Mouse (Mus musculus) midbrain, postnatal 0 days (tissue): ENCODE data around the gene Fuk. TPM values are rescaled to one million over a fixed set of nuclear protein-coding genes. Genes with fewer than 3 reads are reported as not detected.
"Not testable (repeated sequence)": the region's sequence is repeated elsewhere in the genome, so short reads cannot be mapped to it uniquely, and the experiment has no call there.

Source experiments
- ATAC-seq: fragments of 200-750 bp; cut with Nextera tagmentation; 2 replicates; pipeline ENCODE4 v1.8.0; 2017; ENCODE audit warnings: moderate number of reproducible peaks, mild to moderate bottlenecking, moderate TSS enrichment, moderate library complexity; ENCODE audit not compliant: low FRiP score
- DNase-seq: peaks from one replicate; pipeline ENCODE4 v3.0.0-alpha.2; 2015; ENCODE audit warnings: low spot score
- H3K27ac ChIP-seq: fragments of 300-500 bp; sonication (generic); 2 replicates; pipeline ENCODE4 v1.5.1; 2014; ENCODE audit warnings: low read depth, mild to moderate bottlenecking, low read length, mixed read lengths
- H3K27me3 ChIP-seq: fragments of 300-500 bp; sonication (generic); 2 replicates; pipeline ENCODE4 v1.6.1; 2014; ENCODE audit warnings: low read length, control low read depth, mixed read lengths; ENCODE audit not compliant: insufficient read depth
- H3K36me3 ChIP-seq: fragments of 300-500 bp; sonication (generic); 2 replicates; pipeline ENCODE4 v1.6.1; 2014; ENCODE audit warnings: low read length, control low read depth, mixed read lengths; ENCODE audit not compliant: insufficient read depth
- H3K4me1 ChIP-seq: fragments of 300-500 bp; sonication (generic); 2 replicates; pipeline ENCODE4 v1.6.1; 2014; ENCODE audit warnings: mild to moderate bottlenecking, control low read depth, antibody characterized with exemption, low read length, mixed read lengths; ENCODE audit not compliant: insufficient read depth
- H3K4me2 ChIP-seq: fragments of 300-500 bp; sonication (generic); 2 replicates; pipeline ENCODE4 v1.6.1; 2014; ENCODE audit warnings: low read depth, mild to moderate bottlenecking, low read length, mixed read lengths; ENCODE audit not compliant: poor library complexity, severe bottlenecking
- H3K4me3 ChIP-seq: fragments of 300-500 bp; sonication (generic); 2 replicates; pipeline ENCODE4 v1.5.1; 2014; ENCODE audit warnings: low read depth, mild to moderate bottlenecking, low read length, moderate library complexity
- H3K9ac ChIP-seq: fragments of 300-500 bp; sonication (generic); replicated peaks from 2 replicates; pipeline ENCODE4 v1.6.1; 2014; ENCODE audit warnings: mild to moderate bottlenecking, low read length, moderate library complexity, mixed read lengths; ENCODE audit not compliant: poor library complexity, severe bottlenecking
- H3K9me3 ChIP-seq: fragments of 300-500 bp; sonication (generic); 2 replicates; pipeline ENCODE4 v1.6.1; 2016; ENCODE audit warnings: low read length, control low read depth
- CTCF ChIP-seq: IDR thresholded peaks from 2 replicates; pipeline ENCODE4 v1.5.1; 2016; ENCODE audit warnings: antibody characterized with exemption, mild to moderate bottlenecking
- WGBS: fragments of 180-500 bp; shearing (Covaris S2); extraction: QIAGEN DNeasy Blood & Tissue Kit; methylation state at CpG from one replicate; pipeline ENCODE4 v1.1.7; 2014; 5-methylcytosine and 5-hydroxymethylcytosine counted together
- polyA plus RNA-seq: library from polyadenylated mRNA; unstranded; fragments of >200 nt; fragmentation: Nextera tagmentation; extraction: Ambion mirVana; gene quantifications from 2 replicates; pipeline ENCODE4 v1.2.1, GENCODE M21; 2015
- total RNA-seq: library from RNA; depleted of rRNA; stranded (reverse); fragments of >200 nt; gene quantifications from 2 replicates; pipeline ENCODE4 v1.2.3, GENCODE M21; 2014

Gene Fuk
- total and polyA plus RNA-seq, 2 experiments from 2014 or later: 4.4 to 15.5 TPM

- H3K4me1 ChIP-seq: no peaks in the 10 kb centered on the region
- H3K9ac ChIP-seq: no peak overlapping the region
- peaks cover 48% of the 10 kb centered on the region for H3K36me3 ChIP-seq
- H3K4me3 ChIP-seq: no peak overlapping the region
- DNase-seq (no peak), ATAC-seq (no peak)
- H3K27ac ChIP-seq: no peak overlapping the region
- H3K4me2 ChIP-seq: no peak overlapping the region
- 91% methylated on average over 3 of the region's 3 CpGs for WGBS
- H3K9me3 ChIP-seq: no peaks in the 10 kb centered on the region
- TF ChIP-seq CTCF: no peak
- no peaks in the 10 kb centered on the region for H3K27me3 ChIP-seq
Observed at GRCm38 (mm10) chr8:110886634-110887033, 15.7 kb downstream of the Fuk start.

DNA sequence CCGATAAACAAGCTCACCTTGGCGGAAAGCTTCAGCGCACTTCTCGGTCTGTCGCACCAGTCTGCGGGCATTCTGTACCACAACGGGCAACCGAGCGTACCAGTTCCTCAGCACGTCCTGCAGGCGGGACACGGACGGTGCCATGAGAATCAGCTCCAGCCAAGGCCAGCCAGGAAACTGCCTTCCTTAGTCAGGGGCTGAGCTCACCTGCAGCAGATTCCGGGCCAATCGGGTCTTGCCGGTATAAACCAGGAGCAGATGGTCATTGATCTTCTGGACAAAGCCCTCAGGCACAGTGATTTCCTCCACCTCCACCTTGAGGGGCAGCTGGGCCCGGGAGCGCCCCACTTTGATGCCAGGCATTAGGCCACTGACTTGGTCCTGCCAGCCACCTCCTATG lies 18.5 kb downstream of the Fuk start:
- no peaks in the 10 kb centered on the region for H3K4me1 ChIP-seq
- H3K4me2 ChIP-seq: no peak overlapping the region
- H3K36me3 ChIP-seq: peaks cover 59% of the 10 kb centered on the region
- no peak for TF ChIP-seq CTCF
- no peak overlapping the region for H3K9ac ChIP-seq
- no peak overlapping the region for H3K4me3 ChIP-seq
- H3K9me3 ChIP-seq: no peaks in the 10 kb centered on the region
- no peaks in the 10 kb centered on the region for H3K27me3 ChIP-seq
- no peak overlapping the region for H3K27ac ChIP-seq
- ATAC-seq (no peak), DNase-seq (no peak)
- WGBS: 94% methylated on average over 18 of the region's 18 CpGs

- DNase-seq: no peak
- no peak overlapping the region for H3K4me2 ChIP-seq
- H3K27ac ChIP-seq: no peak overlapping the region
- WGBS: 93% methylated on average over 10 of the region's 10 CpGs
- no peak for ATAC-seq
- H3K27me3 ChIP-seq: no peaks in the 10 kb centered on the region
- H3K9me3 ChIP-seq: no peaks in the 10 kb centered on the region
- H3K36me3 ChIP-seq: peaks cover 65% of the 10 kb centered on the region
- H3K4me1 ChIP-seq: no peaks in the 10 kb centered on the region
- TF ChIP-seq CTCF: no peak
- no peak overlapping the region for H3K4me3 ChIP-seq
- H3K9ac ChIP-seq: no peak overlapping the region
Observed at GRCm38 (mm10) chr8:110881741-110882310, 20.5 kb downstream of the Fuk start.

DNA sequence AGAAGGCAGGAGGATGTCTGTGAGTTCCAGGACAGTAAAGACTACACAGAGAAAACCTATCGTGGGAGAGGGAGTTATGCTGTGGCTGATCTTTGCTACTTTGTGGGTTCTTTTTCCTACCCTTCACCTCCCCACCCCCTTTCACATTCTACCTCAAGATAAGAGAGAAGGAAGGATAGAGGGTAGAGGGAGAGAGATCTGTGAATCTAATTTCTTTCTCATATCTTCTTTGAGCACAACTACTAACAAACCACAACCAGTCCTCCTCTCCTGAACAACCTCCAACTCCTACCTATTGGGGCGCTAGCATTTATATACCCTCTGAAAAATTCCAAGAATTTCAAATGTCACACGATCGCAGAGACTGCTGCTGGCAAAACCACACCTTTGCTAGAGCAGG lies 24.4 kb downstream of the Fuk start:
- no peak overlapping the region for H3K27ac ChIP-seq
- DNase-seq (no peak), ATAC-seq (no peak)
- H3K27me3 ChIP-seq: no peaks in the 10 kb centered on the region
- TF ChIP-seq CTCF: no peak
- H3K36me3 ChIP-seq: peaks cover 57% of the 10 kb centered on the region
- no peak overlapping the region for H3K9ac ChIP-seq
- 97% methylated on average over 4 of the region's 4 CpGs for WGBS
- H3K4me3 ChIP-seq: no peak overlapping the region
- no peaks in the 10 kb centered on the region for H3K4me1 ChIP-seq
- H3K4me2 ChIP-seq: no peak overlapping the region
- no peaks in the 10 kb centered on the region for H3K9me3 ChIP-seq

GRCm38 (mm10) chr8:110870501-110870900 lies 31.8 kb downstream of the Fuk start:
- TF ChIP-seq CTCF: no peak
- ATAC-seq (no peak), DNase-seq (no peak)
- H3K27me3 ChIP-seq: no peaks in the 10 kb centered on the region
- H3K9me3 ChIP-seq: no peaks in the 10 kb centered on the region
- H3K4me1 ChIP-seq: no peaks in the 10 kb centered on the region
- H3K27ac ChIP-seq: no peak overlapping the region
- H3K36me3 ChIP-seq: peaks cover 71% of the 10 kb centered on the region
- 94% methylated on average over 2 of the region's 2 CpGs for WGBS
- no peak overlapping the region for H3K4me2 ChIP-seq
- no peak overlapping the region for H3K4me3 ChIP-seq
- no peak overlapping the region for H3K9ac ChIP-seq

DNA sequence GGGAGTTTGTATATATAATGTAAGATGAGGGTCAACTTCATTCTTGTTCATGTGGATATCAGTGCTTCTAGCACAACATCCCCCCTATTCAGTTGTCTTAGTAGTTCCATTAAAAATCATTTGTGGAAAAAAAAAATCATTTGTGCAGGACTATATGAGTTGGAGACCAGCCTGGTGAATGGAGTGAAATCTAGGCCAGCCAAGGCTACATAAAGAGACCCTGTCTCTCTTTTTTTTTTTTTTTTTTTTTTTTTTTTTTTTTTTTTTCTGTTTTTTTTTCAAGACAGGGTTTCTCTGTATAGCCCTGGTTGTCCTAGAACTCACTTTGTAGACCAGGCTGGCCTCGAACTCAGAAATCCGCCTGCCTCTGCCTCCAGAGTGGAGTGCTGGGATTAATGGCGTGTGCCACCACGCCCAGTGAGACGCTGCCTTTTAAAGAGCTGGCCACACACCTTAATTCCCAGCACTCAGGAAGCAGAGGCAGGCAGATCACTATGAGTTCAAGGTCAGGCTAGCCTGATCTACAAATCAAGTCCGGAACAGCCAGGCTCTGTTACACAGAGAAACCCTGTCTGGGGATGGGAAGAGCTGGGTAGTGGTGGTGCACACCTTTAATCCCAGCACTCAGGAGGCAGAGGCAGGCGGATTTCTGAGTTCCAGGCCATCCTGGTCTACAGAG lies 40.8 kb downstream of the Fuk start:
- not testable (repeated sequence) for H3K4me2 ChIP-seq, H3K9ac ChIP-seq, H3K4me1 ChIP-seq, H3K4me3 ChIP-seq, H3K27me3 ChIP-seq, H3K9me3 ChIP-seq, DNase-seq, ATAC-seq, H3K27ac ChIP-seq
- peaks cover 70% of the 10 kb centered on the region for H3K36me3 ChIP-seq
- WGBS: 96% methylated on average over 7 of the region's 7 CpGs
